ENCODE assay signal across 11 mouse cellular contexts in the genomic region with DNA sequence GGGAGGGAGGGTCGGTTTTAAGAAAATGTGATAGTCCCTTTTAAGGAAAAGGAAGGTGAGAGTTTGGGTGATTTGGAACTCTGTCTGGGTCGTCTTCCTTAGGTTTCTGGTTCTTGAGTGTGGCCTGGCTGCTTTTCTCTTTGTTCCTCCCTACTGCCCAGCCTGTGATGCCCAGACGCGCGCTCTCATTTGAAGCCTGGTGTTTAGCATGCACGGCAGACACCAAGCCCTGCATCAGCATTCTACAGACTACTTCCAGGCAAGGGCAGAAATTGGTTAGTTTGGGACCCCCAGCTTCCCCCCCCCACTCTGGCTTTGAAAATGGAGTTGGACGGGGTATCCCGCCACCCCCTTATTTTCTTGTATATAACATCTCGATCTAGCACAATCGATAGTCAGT. TPM values are rescaled to one million over a fixed set of nuclear protein-coding genes. Genes with fewer than 3 reads are reported as not detected.
DNase-seq lines count a peak whose midpoint lies in the region; ATAC-seq and TF ChIP-seq lines count a peak whose summit lies in the region.
"Had no signal": no experiment of that assay in that cellular context is flagged by ENCODE, and none has a peak within 500 bp of the region (broad histone marks: within the 10 kb centered on the region; RNA-seq: fewer than 3 reads in every experiment).

No protein-coding gene starts in this region.

- WGBS in heart, postnatal 0 days, result 85% methylated on average over 10 of the region's 10 CpGs
- WGBS in embryonic facial prominence, embryonic 11.5 days, result 49% methylated on average over 10 of the region's 10 CpGs
- WGBS in forebrain, postnatal 0 days, result 15% methylated on average over 10 of the region's 10 CpGs
- 28% methylated on average over 10 of the region's 10 CpGs for WGBS in midbrain, embryonic 12.5 days

- H3K4me2 ChIP-seq in heart, postnatal 0 days (ENCODE audit: low read depth, low read length), result 0 out of 2 replicates have a peak overlapping the region, but pooled peaks have one; percentile 8
- peak overlapping the region; percentile 99 for H3K4me2 ChIP-seq in embryonic facial prominence, embryonic 11.5 days (ENCODE audit: low read depth, low read length)
- H3K4me2 ChIP-seq in forebrain, postnatal 0 days (ENCODE audit: low read depth), result peak overlapping the region; percentile 85
- peak overlapping the region; percentile 99 for H3K4me2 ChIP-seq in midbrain, embryonic 12.5 days (replicated peaks)

- DNase-seq in heart, postnatal 0 days (ENCODE audit: low spot score), result no peak
- DNase-seq in heart, postnatal 4 days, result no peak
- DNase-seq in embryonic facial prominence, embryonic 11.5 days (ENCODE audit: low spot score), result no peak
- peak; percentile 71 for DNase-seq in forebrain, postnatal 0 days
- no peak for DNase-seq in urinary bladder, postnatal 25 days (ENCODE audit: low spot score)
- DNase-seq in cerebellum, postnatal 14 days, result no peak
- DNase-seq in embryo, embryonic 10.5 days (ENCODE audit: low spot score), result no peak
- DNase-seq: cerebellum, adult 11 months; layer of hippocampus, postnatal 36 days had no signal

- TF ChIP-seq EP300 in heart, postnatal 0 days (IDR thresholded peaks at IDR 0.05; ENCODE audit: low read depth), result no peak

- TF ChIP-seq CTCF in heart, postnatal 0 days (IDR thresholded peaks at IDR 0.05; ENCODE audit: low read depth), result no peak
- TF ChIP-seq CTCF in forebrain, postnatal 0 days (IDR thresholded peaks at IDR 0.05; ENCODE audit: low read depth), result no peak

- peaks cover 27% of the 10 kb centered on the region for H3K4me1 ChIP-seq in heart, postnatal 0 days (ENCODE audit: control insufficient read depth, insufficient read depth)
- peaks cover 37% of the 10 kb centered on the region for H3K4me1 ChIP-seq in embryonic facial prominence, embryonic 11.5 days (ENCODE audit: control insufficient read depth, insufficient read depth, low read length)
- peaks cover 11% of the 10 kb centered on the region for H3K4me1 ChIP-seq in forebrain, postnatal 0 days (ENCODE audit: insufficient read depth)
- peaks cover 88% of the 10 kb centered on the region for H3K4me1 ChIP-seq in midbrain, embryonic 12.5 days

- peaks cover 18% of the 10 kb centered on the region for H3K36me3 ChIP-seq in heart, postnatal 0 days (replicated peaks; ENCODE audit: control insufficient read depth, insufficient read depth, low read length)
- peaks cover 13% of the 10 kb centered on the region for H3K36me3 ChIP-seq in embryonic facial prominence, embryonic 11.5 days (replicated peaks; ENCODE audit: control insufficient read depth, insufficient read depth, low read depth, low read length)
- peaks cover 45% of the 10 kb centered on the region for H3K36me3 ChIP-seq in forebrain, postnatal 0 days (ENCODE audit: insufficient read depth)
- H3K36me3 ChIP-seq in midbrain, embryonic 12.5 days, result peaks cover 70% of the 10 kb centered on the region

- H3K27me3 ChIP-seq in heart, postnatal 0 days (ENCODE audit: control insufficient read depth, insufficient read depth, low read length), result peaks cover 54% of the 10 kb centered on the region
- no peaks in the 10 kb centered on the region; the same call in 1 of the 2 replicates for H3K27me3 ChIP-seq in embryonic facial prominence, embryonic 11.5 days (ENCODE audit: control insufficient read depth, insufficient read depth, low read length)
- H3K27me3 ChIP-seq in forebrain, postnatal 0 days (ENCODE audit: insufficient read depth, low read length), result no peaks in the 10 kb centered on the region
- no peaks in the 10 kb centered on the region for H3K27me3 ChIP-seq in midbrain, embryonic 12.5 days

- ATAC-seq in heart, postnatal 0 days (ENCODE audit: insufficient read depth, low read depth), result no peak
- ATAC-seq in embryonic facial prominence, embryonic 11.5 days (replicated peaks; ENCODE audit: insufficient number of reproducible peaks, low FRiP score, low TSS enrichment, low read depth), result no peak
- no peak for ATAC-seq in forebrain, postnatal 0 days
- no peak for ATAC-seq in midbrain, embryonic 12.5 days (ENCODE audit: low FRiP score, low read depth)
- ATAC-seq: CD4-positive, CD25-positive, alpha-beta regulatory T cell, adult 4 months had no signal

- H3K27ac ChIP-seq in heart, postnatal 0 days (ENCODE audit: low read depth), result no peak overlapping the region
- H3K27ac ChIP-seq in embryonic facial prominence, embryonic 11.5 days (replicated peaks; ENCODE audit: low read depth, low read length), result no peak overlapping the region
- peak overlapping the region; percentile 97 for H3K27ac ChIP-seq in forebrain, postnatal 0 days (ENCODE audit: low read depth, low read length)
- H3K27ac ChIP-seq in midbrain, embryonic 12.5 days (replicated peaks), result peak overlapping the region; percentile 99

- no peak overlapping the region for H3K9ac ChIP-seq in heart, postnatal 0 days (replicated peaks; ENCODE audit: low read depth, low read length)
- H3K9ac ChIP-seq in embryonic facial prominence, embryonic 11.5 days (replicated peaks; ENCODE audit: low read length), result peak overlapping the region; percentile 46
- H3K9ac ChIP-seq in forebrain, postnatal 0 days, result peak overlapping the region; percentile 90
- H3K9ac ChIP-seq in midbrain, embryonic 12.5 days (replicated peaks), result peak overlapping the region; percentile 100

- H3K9me3 ChIP-seq in heart, postnatal 0 days (replicated peaks; ENCODE audit: control insufficient read depth, low read length), result no peaks in the 10 kb centered on the region
- no peaks in the 10 kb centered on the region for H3K9me3 ChIP-seq in embryonic facial prominence, embryonic 11.5 days (replicated peaks; ENCODE audit: control insufficient read depth, low read length)
- H3K9me3 ChIP-seq in forebrain, postnatal 0 days (ENCODE audit: low read length), result no peaks in the 10 kb centered on the region
- H3K9me3 ChIP-seq in midbrain, embryonic 12.5 days, result no peaks in the 10 kb centered on the region

- no peak overlapping the region for H3K4me3 ChIP-seq in heart, postnatal 0 days (ENCODE audit: low read depth, low read length)
- H3K4me3 ChIP-seq in embryonic facial prominence, embryonic 11.5 days (ENCODE audit: low read depth, low read length), result peak overlapping the region; percentile 98
- peak overlapping the region; percentile 88 for H3K4me3 ChIP-seq in forebrain, postnatal 0 days (ENCODE audit: low read depth, low read length)
- H3K4me3 ChIP-seq in midbrain, embryonic 12.5 days, result peak overlapping the region; percentile 76

RNA-seq across cellular contexts. Expression of gene Mn1, which starts 5.8 kb away (rescaled TPM):
- total RNA-seq in heart, postnatal 0 days (2014; rRNA removed; ENCODE audit: low replicate concordance), result 11.0 and 16.4 TPM in 2 replicates
- 3.9 and 4.5 TPM in 2 replicates for polyA plus RNA-seq in heart, postnatal 0 days (2015; fragmentation: Nextera tagmentation; extraction: Ambion mirVana)
- total RNA-seq in heart, postnatal 4 days (2021), result 10 to 100 TPM; 16.5 to 17.7 TPM
- 36.3 and 36.8 TPM in 2 replicates for polyA plus RNA-seq in embryonic facial prominence, embryonic 11.5 days (2014; fragmentation: Nextera tagmentation; extraction: Ambion mirVana)
- total RNA-seq in forebrain, postnatal 0 days (2014; rRNA removed), result 108 and 123 TPM in 2 replicates
- polyA plus RNA-seq in forebrain, postnatal 0 days (2015; fragmentation: Nextera tagmentation; extraction: Ambion mirVana), result 57.9 and 73.2 TPM in 2 replicates
- polyA plus RNA-seq in midbrain, embryonic 12.5 days (2016; fragmentation: Nextera tagmentation; extraction: Ambion mirVana), result 55.9 and 61.8 TPM in 2 replicates
- polyA plus RNA-seq: CD4-positive, CD25-positive, alpha-beta regulatory T cell, adult 4 months had no signal

Comparison
In these comparisons a context has a peak if more than half of its experiments do, and no peak if none do; other contexts are left out.
1. H3K27ac ChIP-seq: peak in forebrain, postnatal 0 days (single experiment) and midbrain, embryonic 12.5 days (single experiment); none in heart, postnatal 0 days (single experiment) and embryonic facial prominence, embryonic 11.5 days (single experiment).
2. H3K4me2 ChIP-seq: peak in every context shown above with its lines; median percentile 99 in embryonic facial prominence, embryonic 11.5 days; 99 in midbrain, embryonic 12.5 days; 85 in forebrain, postnatal 0 days; 8 in heart, postnatal 0 days.